Mouse (Mus musculus): Measurements from ENCODE around the gene Stoml2. TPM values are rescaled to one million over a fixed set of nuclear protein-coding genes. Genes with fewer than 3 reads are reported as not detected.
A peak's percentile ranks its signal among the peaks of the same experiment; 100 is the strongest.
"Not testable (repeated sequence)": the region's sequence is repeated elsewhere in the genome, so short reads cannot be mapped to it uniquely, and the experiment has no call there.

The Stoml2 gene
- polyA plus RNA-seq, 1 experiment from 2014 or later: 253 TPM

DNA sequence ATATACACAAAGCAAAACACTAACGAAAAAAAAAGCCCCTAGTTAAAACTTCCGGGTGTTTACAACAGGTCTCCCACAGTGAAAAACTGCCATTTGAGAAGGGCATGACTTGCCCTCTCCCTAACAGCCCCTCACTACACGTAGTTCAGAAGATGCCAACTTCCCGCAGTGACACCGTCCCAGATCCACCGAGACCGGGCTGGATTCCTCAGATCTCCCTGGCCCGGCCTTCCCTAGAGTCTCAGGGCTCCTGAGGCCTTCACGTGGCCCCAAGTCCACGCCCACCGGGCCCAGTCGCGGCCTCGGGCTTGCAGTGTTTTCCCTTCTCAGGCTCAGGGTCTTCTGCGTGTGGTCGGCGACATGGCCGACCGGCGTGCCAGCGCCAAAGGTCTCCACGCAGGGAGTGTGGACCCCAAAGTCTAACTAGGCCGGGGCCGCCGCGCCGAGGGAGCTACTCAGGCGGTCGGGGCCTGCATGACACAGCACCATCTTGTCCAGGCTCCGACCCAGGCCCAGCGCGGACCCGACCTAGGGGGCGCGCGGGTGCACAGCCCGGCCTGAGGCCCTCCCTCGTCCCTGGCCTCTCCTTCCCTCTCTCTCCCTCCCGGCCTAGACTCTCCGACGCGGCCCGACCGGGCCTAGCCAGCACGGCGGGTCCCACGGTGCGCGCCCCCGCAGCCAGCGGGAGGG is 31.9 kb downstream of the Stoml2 start:
- Histone ChIP-seq H3K27ac (peak overlapping the region; percentile 99), H3K27me3 (no peaks in the 10 kb centered on the region), H3K4me2 (replicated peaks) (peak overlapping the region; percentile 91), H3K9ac (replicated peaks) (peak overlapping the region; percentile 98), H3K4me1 (replicated peaks) (peaks cover 28% of the 10 kb centered on the region), H3K36me3 (peaks cover 11% of the 10 kb centered on the region), H3K4me3 (replicated peaks) (peak overlapping the region; percentile 92), H3K9me3 (no peaks in the 10 kb centered on the region)
- ATAC-seq: peak; percentile 87
- under 1% methylated on average over 51 of the region's 51 CpGs for WGBS

GRCm38 (mm10) chr4:42998022-42998421 is 33.5 kb downstream of the Stoml2 start:
- no peaks in the 10 kb centered on the region for H3K27me3 ChIP-seq
- H3K9me3 ChIP-seq: no peaks in the 10 kb centered on the region
- H3K4me2 ChIP-seq (replicated peaks): peak overlapping the region; percentile 91
- peaks cover 26% of the 10 kb centered on the region for H3K36me3 ChIP-seq
- peaks cover 28% of the 10 kb centered on the region for H3K4me1 ChIP-seq (replicated peaks)
- peak overlapping the region; percentile 92 for H3K4me3 ChIP-seq (replicated peaks)
- H3K9ac ChIP-seq (replicated peaks): peak overlapping the region; percentile 98
- no peak overlapping the region for H3K27ac ChIP-seq
- WGBS: 62% methylated on average over 2 of the region's 2 CpGs
- ATAC-seq: no peak

DNA sequence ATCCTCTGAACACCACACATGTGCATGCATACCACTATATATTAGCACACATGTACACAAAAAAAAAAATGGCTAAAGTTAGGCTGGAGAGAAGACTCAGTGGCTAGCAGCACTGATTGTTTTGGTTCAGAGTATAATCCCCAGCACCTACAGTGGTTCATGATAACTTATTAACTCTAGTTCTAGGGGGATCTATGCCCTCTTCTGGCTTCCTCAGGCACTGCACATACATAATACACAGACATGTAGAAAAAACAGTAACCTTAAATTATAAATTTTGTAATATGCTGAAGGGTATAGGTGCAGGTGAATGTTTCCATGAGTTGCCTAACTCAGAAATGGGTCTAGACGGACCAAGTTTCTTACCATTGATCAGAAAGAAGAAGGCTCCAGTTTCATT is 43.2 kb downstream of the Stoml2 start:
- no peak overlapping the region for H3K4me2 ChIP-seq (replicated peaks)
- H3K27me3 ChIP-seq: no peaks in the 10 kb centered on the region
- ATAC-seq: no peak
- no peak overlapping the region for H3K9ac ChIP-seq (replicated peaks)
- no peaks in the 10 kb centered on the region for H3K4me1 ChIP-seq (replicated peaks)
- WGBS: 91% methylated on average over 1 of the region's 1 CpGs
- peaks cover 98% of the 10 kb centered on the region for H3K36me3 ChIP-seq
- no peak overlapping the region for H3K4me3 ChIP-seq (replicated peaks)
- H3K27ac ChIP-seq: no peak overlapping the region
- H3K9me3 ChIP-seq: no peaks in the 10 kb centered on the region

DNA sequence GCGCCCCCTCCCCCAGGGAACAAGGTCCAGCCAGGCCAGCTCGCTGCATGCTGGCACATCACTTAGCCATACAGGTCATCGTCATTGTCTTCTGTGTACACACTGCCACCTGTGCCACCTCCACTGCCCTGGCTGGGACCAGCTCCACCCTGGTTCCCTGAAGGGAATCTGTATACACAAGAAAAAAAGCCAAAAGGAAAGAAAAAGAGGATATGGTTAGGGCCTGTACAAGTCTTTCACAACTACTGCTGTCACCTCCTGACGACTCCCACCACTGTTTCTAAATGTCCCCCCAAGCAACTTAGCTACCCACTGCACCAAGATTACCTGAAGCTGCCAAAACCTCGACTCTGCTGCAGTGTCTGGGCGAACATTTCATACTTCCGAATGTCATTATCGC is 51.0 kb downstream of the Stoml2 start:
- not testable (repeated sequence) for H3K4me1 ChIP-seq (replicated peaks); ATAC-seq; H3K9ac ChIP-seq (replicated peaks); H3K4me3 ChIP-seq (replicated peaks); H3K27ac ChIP-seq; H3K4me2 ChIP-seq (replicated peaks); H3K27me3 ChIP-seq; H3K9me3 ChIP-seq
- WGBS: 92% methylated on average over 8 of the region's 8 CpGs
- H3K36me3 ChIP-seq: peaks cover 76% of the 10 kb centered on the region

GRCm38 (mm10) chr4:42978062-42978461 is 53.4 kb downstream of the Stoml2 start:
- Histone ChIP-seq H3K27me3 (no peaks in the 10 kb centered on the region), H3K36me3 (peaks cover 60% of the 10 kb centered on the region), H3K4me3 (replicated peaks) (no peak overlapping the region), H3K9ac (replicated peaks) (no peak overlapping the region), H3K4me2 (replicated peaks) (no peak overlapping the region), H3K4me1 (replicated peaks) (no peaks in the 10 kb centered on the region), H3K9me3 (no peaks in the 10 kb centered on the region), H3K27ac (no peak overlapping the region)
- no peak for ATAC-seq
- 92% methylated on average over 4 of the region's 4 CpGs for WGBS

Other genes with a start within 250 kb of the Stoml2 start
- 0.08 TPM in 1 of 2 replicates, not detected in the other for gene Fam205a1, start 177.8 kb downstream of the Stoml2 start, polyA plus RNA-seq (2015; fragmentation: Nextera tagmentation; extraction: Ambion mirVana)
- 0.35 and 0.43 TPM in 2 replicates for gene Gm12394, start 174.9 kb downstream of the Stoml2 start, polyA plus RNA-seq (2015; fragmentation: Nextera tagmentation; extraction: Ambion mirVana)
- 1.2 and 1.7 TPM in 2 replicates for gene Fam205c, start 157.5 kb downstream of the Stoml2 start, polyA plus RNA-seq (2015; fragmentation: Nextera tagmentation; extraction: Ambion mirVana)
- gene Phf24, start 115.0 kb downstream of the Stoml2 start, polyA plus RNA-seq (2015; fragmentation: Nextera tagmentation; extraction: Ambion mirVana): 14.8 and 15.2 TPM in 2 replicates
- gene Dnajb5, start 81.9 kb downstream of the Stoml2 start, polyA plus RNA-seq (2015; fragmentation: Nextera tagmentation; extraction: Ambion mirVana): 45.9 and 58.2 TPM in 2 replicates
- 0.49 and 0.50 TPM in 2 replicates for gene 1700022I11Rik, start 62.1 kb downstream of the Stoml2 start, polyA plus RNA-seq (2015; fragmentation: Nextera tagmentation; extraction: Ambion mirVana)
- gene Vcp, start 31.2 kb downstream of the Stoml2 start, polyA plus RNA-seq (2015; fragmentation: Nextera tagmentation; extraction: Ambion mirVana): 560 and 579 TPM in 2 replicates
- gene Fancg, start 21.2 kb downstream of the Stoml2 start, polyA plus RNA-seq (2015; fragmentation: Nextera tagmentation; extraction: Ambion mirVana): 17.0 and 18.7 TPM in 2 replicates
- gene Pigo, start 5.9 kb downstream of the Stoml2 start, polyA plus RNA-seq (2015; fragmentation: Nextera tagmentation; extraction: Ambion mirVana): 25.3 and 29.9 TPM in 2 replicates
- 45.4 and 55.2 TPM in 2 replicates for gene Fam214b, start 14.5 kb upstream of the Stoml2 start, polyA plus RNA-seq (2015; fragmentation: Nextera tagmentation; extraction: Ambion mirVana)
- gene Unc13b, start 27.2 kb upstream of the Stoml2 start, polyA plus RNA-seq (2015; fragmentation: Nextera tagmentation; extraction: Ambion mirVana): 20.0 and 20.2 TPM in 2 replicates
- gene Atp8b5, start 235.4 kb upstream of the Stoml2 start, polyA plus RNA-seq (2015; fragmentation: Nextera tagmentation; extraction: Ambion mirVana): 0.23 and 0.35 TPM in 2 replicates